Mouse (Mus musculus) embryo, embryonic 9.5 days (tissue): Measurements from ENCODE around the gene Sh3d21.
"Not testable (repeated sequence)": the region's sequence is repeated elsewhere in the genome, so short reads cannot be mapped to it uniquely, and the experiment has no call there.

ENCODE experiments used
- DNase-seq: peaks from one replicate; pipeline ENCODE4 v3.0.0-alpha.2; 2017; ENCODE audit errors: extremely low spot score

Sh3d21 gene

DNA sequence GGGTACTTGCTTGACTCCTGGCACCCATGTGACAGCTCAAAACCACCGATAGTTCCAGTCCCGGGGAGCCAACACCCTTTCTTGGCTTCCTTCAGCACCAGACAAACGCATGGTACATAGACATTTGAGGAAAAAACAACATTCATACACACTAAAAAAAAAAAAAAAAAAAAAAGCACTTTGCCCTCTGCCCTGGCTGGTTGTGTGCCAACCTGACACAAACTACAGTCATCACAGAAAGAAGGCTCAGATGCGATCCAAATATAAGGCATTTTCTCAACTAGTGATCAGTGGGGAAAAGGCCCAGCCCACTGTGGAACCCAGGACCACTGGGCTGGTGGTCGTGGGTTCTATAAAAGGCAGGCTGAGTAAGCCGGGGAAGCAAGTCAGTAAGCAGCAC, 5.6 kb upstream of the Sh3d21 start:
- no peak for DNase-seq

DNA sequence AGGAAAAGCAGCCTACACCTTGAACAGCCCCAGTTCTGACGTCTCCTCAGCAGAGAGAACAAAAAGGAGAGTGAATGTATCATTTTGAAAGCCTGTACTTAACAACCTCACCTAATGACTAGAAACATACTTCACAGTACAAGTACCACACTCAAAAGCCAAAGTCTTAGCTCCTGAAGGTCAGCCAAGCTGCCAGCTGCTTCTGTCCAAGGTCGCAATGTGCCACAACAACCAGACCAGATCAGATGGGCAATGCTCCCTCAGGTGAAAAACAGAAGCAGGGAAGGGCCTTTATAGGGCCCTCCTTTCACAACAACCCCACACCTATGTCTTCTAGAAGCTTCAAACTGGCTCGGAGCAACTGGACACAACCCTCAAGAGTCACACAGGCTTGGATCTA, 2.8 kb upstream of the Sh3d21 start:
- no peak for DNase-seq

- DNase-seq = not testable (repeated sequence)
Measured at GRCm38 (mm10) chr4:126165092-126165491, 1.8 kb upstream of the Sh3d21 start.

GRCm38 (mm10) chr4:126163685-126164084, 394 bp upstream of the Sh3d21 start:
- DNase-seq = no peak

DNA sequence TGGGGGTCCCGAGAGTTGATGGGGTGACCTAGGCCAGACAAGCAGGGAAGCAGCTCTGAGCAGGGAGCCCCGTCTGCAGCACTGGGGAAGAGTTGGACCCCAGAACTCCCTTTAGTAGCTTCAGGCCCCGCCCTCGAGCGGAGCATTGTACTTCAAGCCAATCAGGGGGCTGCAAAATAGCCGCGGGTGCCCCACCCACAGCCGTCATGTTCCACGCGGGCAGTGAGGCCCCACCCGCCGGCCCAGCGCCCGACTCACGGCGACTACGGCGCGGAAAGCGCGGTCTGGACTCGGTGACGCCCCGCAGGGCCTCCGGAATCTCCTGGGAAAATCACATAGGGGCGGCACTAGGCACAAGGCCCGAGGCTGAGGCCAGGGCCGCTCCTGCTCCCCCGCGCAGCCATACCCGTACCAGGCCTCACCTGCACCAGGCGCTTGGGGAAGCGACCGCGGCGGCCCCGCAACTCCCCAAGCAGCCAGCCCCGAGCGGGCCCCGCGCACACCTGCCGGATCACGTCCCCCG, 686 bp downstream of the Sh3d21 start:
- DNase-seq = peak; percentile 76

DNA sequence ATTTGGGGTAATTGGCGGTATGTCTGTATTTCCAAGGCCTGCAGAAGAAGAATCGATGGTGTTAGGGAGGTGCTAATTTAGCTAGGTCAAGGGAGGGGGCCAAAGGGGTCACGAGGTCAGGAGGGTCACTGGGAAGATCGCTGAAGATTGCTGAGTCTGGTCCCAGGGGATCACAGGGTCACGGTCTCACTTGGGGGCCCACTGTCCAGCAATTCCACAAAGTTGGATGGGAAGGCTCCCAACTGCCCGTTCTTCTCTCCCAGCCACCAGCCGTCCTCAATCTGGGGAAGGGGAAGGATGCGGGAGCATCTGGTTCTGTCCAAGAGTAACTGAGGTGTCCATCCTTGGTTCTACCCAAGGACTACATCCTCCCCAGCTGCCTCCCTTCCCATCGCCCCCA, 1.3 kb downstream of the Sh3d21 start:
- DNase-seq = no peak

DNA sequence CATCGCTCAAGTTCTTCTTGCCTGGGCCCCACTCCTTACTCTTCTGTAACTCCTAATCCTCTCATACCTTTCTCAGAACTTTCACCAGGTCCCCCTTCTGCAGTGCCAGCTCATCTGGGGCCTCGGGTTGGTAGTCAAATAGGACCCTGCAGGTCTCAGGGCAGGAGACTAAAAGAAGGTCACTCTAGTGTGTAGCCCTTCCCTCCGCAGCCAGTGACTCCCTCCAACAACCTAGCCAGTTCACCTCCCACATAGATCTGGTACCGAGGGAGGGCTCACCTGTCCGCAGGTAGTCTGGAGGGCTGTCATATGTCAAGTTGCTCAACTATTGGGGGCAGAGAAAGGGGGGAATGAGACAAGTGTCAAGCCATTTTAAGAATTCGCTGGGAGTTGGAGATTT, 1.8 kb downstream of the Sh3d21 start:
- DNase-seq = no peak

- DNase-seq = no peak
Measured at GRCm38 (mm10) chr4:126160981-126161380, 2.3 kb downstream of the Sh3d21 start.

GRCm38 (mm10) chr4:126159455-126159854, 3.8 kb downstream of the Sh3d21 start:
- no peak for DNase-seq

DNA sequence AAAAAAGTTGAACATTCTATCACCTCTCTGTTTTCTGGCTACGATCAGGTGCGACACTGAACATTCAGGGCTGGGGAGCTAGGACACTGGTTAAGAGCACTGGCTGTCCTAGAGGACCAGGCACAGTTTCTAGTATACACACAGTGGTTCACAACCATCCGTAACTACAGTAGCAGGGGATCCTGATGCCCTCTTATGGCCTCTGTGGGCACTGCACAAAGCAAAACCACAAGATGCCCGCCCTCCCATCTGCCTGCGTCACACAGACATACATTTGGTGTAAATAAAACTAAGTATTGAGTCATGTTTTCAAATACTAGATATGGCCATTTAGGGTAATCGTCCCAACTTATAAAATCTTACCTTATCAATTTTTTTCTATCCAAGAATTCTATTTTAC, 5.7 kb downstream of the Sh3d21 start:
- no peak for DNase-seq

DNA sequence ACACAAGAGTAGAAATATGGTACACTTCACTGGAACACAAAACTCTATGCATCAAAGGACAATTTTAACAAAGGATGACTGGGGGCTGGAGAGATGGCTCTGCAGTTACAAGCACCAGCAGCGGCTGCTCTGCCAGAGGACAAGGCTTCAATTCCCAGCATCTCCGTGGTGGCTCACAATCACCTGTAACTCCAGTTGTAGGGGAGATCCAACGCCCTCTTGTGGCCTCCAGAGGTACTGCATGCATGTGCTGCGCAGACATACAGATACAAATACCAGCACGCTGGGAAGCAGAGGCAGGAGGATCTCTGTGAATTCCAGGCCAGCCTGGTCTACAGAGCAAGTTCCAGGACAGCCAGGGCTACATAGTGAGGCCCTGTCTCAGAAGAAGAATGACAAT, 6.7 kb downstream of the Sh3d21 start:
- no peak for DNase-seq

- no peak for DNase-seq
Measured at GRCm38 (mm10) chr4:126155869-126156268, 7.4 kb downstream of the Sh3d21 start.

GRCm38 (mm10) chr4:126155183-126155582, 8.1 kb downstream of the Sh3d21 start:
- no peak for DNase-seq

DNA sequence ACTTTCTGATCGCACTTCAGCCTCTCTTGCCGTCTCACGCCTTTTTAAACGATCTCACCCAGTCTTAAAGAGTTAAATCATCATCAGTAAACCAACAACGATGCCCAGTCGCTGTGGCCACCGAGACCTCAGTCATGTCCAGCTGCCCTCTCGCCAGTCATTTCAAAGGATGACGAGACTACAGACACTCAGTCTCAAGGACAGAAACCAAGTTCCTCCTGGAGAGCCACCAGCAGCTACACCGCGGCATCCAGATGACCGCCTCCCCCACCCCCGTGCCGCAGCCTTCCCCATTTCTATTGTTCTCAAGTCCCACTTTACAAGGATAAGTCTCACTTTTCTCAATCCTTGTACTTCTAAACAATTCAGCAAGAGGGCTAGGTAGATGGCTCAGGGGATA, 10.4 kb downstream of the Sh3d21 start:
- no peak for DNase-seq

- DNase-seq = no peak
Measured at GRCm38 (mm10) chr4:126151701-126152440, 11.4 kb downstream of the Sh3d21 start.

GRCm38 (mm10) chr4:126150949-126151320, 12.4 kb downstream of the Sh3d21 start:
- DNase-seq = no peak

DNA sequence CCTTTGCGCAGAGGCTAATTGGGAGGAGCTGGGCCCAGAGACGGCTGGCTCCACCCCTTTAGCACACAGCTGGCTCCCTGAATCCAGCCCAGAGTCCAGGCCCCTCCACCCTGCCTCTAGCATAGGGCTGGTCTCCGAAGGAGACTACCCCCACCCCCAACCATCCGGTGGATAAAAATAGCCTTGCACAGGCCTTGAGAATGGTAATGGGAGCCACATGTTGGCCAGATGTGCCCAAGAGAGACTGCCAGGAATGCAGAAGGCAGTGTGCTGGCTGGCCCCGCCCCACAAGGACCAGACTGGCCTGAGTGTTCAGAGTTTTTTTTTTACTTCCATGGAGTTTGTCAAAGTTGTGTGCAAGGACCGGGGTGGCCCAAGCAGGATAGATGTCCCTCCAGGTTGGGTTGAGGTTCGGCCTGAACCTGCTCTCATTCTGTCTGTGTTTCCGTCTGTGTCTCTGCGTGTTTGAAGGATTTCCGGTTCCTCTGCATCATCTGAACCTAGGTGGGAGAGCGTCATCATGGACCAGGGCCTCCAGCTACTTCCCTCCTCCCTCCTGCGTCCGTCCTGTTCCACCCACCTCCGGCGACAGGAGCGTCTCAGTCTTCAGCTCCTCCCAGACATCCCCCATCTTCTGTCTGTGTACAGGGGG, 12.9 kb downstream of the Sh3d21 start:
- peak; percentile 83 for DNase-seq

DNA sequence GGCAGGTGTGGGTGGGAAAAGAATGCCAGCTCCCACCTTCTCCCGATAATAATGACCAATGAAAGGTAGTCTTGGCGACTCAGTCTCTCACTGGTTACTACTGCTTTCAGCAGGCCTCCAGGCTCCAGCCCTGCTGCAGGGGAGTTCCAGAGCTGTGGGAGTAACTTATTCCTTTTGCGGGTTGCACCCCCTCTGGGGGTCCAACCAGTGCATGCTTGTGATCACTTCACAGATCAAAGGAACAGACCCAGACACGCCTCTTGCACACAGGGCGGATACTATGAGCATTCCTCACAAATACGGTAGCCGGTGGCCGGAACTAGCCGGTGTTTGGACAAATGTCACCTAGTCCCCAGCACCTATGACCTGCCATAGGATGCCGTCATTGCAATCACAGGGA, 13.5 kb downstream of the Sh3d21 start:
- DNase-seq = no peak

DNA sequence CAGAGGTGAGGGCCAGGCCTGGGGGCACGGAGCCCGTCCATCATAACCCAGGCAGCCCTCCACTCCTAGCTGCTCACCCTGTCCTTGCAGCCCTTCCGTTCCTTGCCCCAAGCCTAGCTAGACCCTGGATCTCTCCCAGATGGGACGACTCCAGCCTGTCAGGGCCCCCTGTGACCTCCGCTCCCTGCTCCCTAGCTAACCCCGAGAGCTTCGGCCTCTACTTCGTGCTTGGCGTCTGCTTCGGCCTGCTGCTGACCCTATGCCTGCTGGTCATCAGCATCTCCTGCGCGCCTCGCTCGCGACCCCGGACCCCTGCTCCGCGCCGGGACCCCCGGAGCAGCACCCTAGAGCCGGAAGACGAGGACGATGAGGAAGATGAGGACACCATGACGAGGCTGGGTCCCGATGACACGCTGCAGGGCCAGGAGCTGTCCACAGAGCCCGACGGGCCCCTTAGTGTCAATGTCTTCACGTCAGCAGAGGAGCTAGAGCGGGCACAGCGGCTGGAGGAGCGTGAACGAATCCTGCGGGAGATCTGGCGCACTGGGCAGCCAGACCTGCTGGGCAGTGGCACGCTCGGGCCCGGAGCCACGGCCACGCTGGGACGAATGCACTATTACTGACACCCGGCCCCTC, 14.1 kb downstream of the Sh3d21 start:
- peak; percentile 67 for DNase-seq

GRCm38 (mm10) chr4:126148161-126148961, 14.9 kb downstream of the Sh3d21 start:
- peak; percentile 77 for DNase-seq

- peak; percentile 88 for DNase-seq
Measured at GRCm38 (mm10) chr4:126147533-126148160, 15.6 kb downstream of the Sh3d21 start, which contains the start of gene Eva1b. Gene Eva1b, plus strand, starts transcription at chr4:126147744.
